Mouse (Mus musculus): Measurements from ENCODE around the gene Arf3. TPM values are rescaled to one million over a fixed set of nuclear protein-coding genes. Genes with fewer than 3 reads are reported as not detected.
A peak's percentile ranks its signal among the peaks of the same experiment; 100 is the strongest.
"Not testable (repeated sequence)": the region's sequence is repeated elsewhere in the genome, so short reads cannot be mapped to it uniquely, and the experiment has no call there.

The Arf3 gene
- polyA plus RNA-seq (2012; ENCODE audit: insufficient read depth, insufficient read length, low replicate concordance, missing spikeins) = 167 TPM in 1 of 2 replicates, not detected in the other

GRCm38 (mm10) chr15:98762670-98763529 lies at the start of gene Arf3:
Gene Arf3, minus strand, starts transcription at chr15:98763214.
- under 1% methylated on average over 66 of the region's 76 CpGs for WGBS
- peak within 1 kb of the TSS; percentile 95 for H3K4me3 ChIP-seq (ENCODE audit: insufficient read depth, low read depth, low read length)
- peaks cover 17% of the 10 kb centered on the region for H3K4me1 ChIP-seq (ENCODE audit: control insufficient read depth, insufficient read depth, low read length)
- no peak for TF ChIP-seq CTCF (IDR thresholded peaks at IDR 0.05; ENCODE audit: insufficient read depth, low read depth, low read length)
- peak; percentile 94 for TF ChIP-seq POLR2A (IDR thresholded peaks at IDR 0.05; ENCODE audit: insufficient read depth, low read depth, low read length)
- peak within 1 kb of the TSS; percentile 95 for H3K27ac ChIP-seq (ENCODE audit: insufficient read depth, low read depth, low read length)

- peaks cover 42% of the 10 kb centered on the region for H3K4me1 ChIP-seq (ENCODE audit: control insufficient read depth, insufficient read depth, low read length)
- H3K27ac ChIP-seq (ENCODE audit: insufficient read depth, low read depth, low read length) = peak overlapping the region; percentile 100
- WGBS = 73% methylated on average over 6 of the region's 6 CpGs
- not testable (repeated sequence) for H3K4me3 ChIP-seq (ENCODE audit: insufficient read depth, low read depth, low read length)
These were observed 47.2 kb upstream of the Arf3 start for GRCm38 (mm10) chr15:98810212-98810611.

- Histone ChIP-seq H3K4me1 (ENCODE audit: control insufficient read depth, insufficient read depth, low read length) (peaks cover 47% of the 10 kb centered on the region), H3K4me3 (ENCODE audit: insufficient read depth, low read depth, low read length) (peak within 1 kb of the TSS; percentile 79), H3K27ac (ENCODE audit: insufficient read depth, low read depth, low read length) (peak within 1 kb of the TSS; percentile 100)
- TF ChIP-seq CTCF (IDR thresholded peaks at IDR 0.05; ENCODE audit: insufficient read depth, low read depth, low read length) (no peak), POLR2A (IDR thresholded peaks at IDR 0.05; ENCODE audit: insufficient read depth, low read depth, low read length) (no peak)
- 38% methylated on average over 3 of the region's 3 CpGs for WGBS
These were observed 46.4 kb upstream of the Arf3 start, which contains the start of gene Ddn for GRCm38 (mm10) chr15:98809390-98809789. Gene Ddn, minus strand, starts transcription at chr15:98809490.

GRCm38 (mm10) chr15:98808651-98809134 lies 45.7 kb upstream of the Arf3 start:
- TF ChIP-seq POLR2A (IDR thresholded peaks at IDR 0.05; ENCODE audit: insufficient read depth, low read depth, low read length) = no peak
- TF ChIP-seq CTCF (IDR thresholded peaks at IDR 0.05; ENCODE audit: insufficient read depth, low read depth, low read length) = no peak
- H3K27ac ChIP-seq (ENCODE audit: insufficient read depth, low read depth, low read length) = peak overlapping the region; percentile 100
- H3K4me3 ChIP-seq (ENCODE audit: insufficient read depth, low read depth, low read length) = peak overlapping the region; percentile 79
- 2% methylated on average over 6 of the region's 6 CpGs for WGBS
- peaks cover 49% of the 10 kb centered on the region for H3K4me1 ChIP-seq (ENCODE audit: control insufficient read depth, insufficient read depth, low read length)

- peak overlapping the region; percentile 100 for H3K27ac ChIP-seq (ENCODE audit: insufficient read depth, low read depth, low read length)
- peaks cover 48% of the 10 kb centered on the region for H3K4me1 ChIP-seq (ENCODE audit: control insufficient read depth, insufficient read depth, low read length)
- peak; percentile 13; the same call in 1 of the 2 replicates for TF ChIP-seq POLR2A (IDR thresholded peaks at IDR 0.05; ENCODE audit: insufficient read depth, low read depth, low read length)
- TF ChIP-seq CTCF (IDR thresholded peaks at IDR 0.05; ENCODE audit: insufficient read depth, low read depth, low read length) = no peak
- peak overlapping the region; percentile 79 for H3K4me3 ChIP-seq (ENCODE audit: insufficient read depth, low read depth, low read length)
- under 1% methylated on average over 34 of the region's 34 CpGs for WGBS
These were observed 45.1 kb upstream of the Arf3 start for GRCm38 (mm10) chr15:98807895-98808650.

GRCm38 (mm10) chr15:98806809-98807770 lies 44.1 kb upstream of the Arf3 start:
- peaks cover 48% of the 10 kb centered on the region for H3K4me1 ChIP-seq (ENCODE audit: control insufficient read depth, insufficient read depth, low read length)
- 4% methylated on average over 58 of the region's 58 CpGs for WGBS
- TF ChIP-seq POLR2A (IDR thresholded peaks at IDR 0.05; ENCODE audit: insufficient read depth, low read depth, low read length) (0 out of 2 replicates have a peak, but pooled peaks have one; percentile 11), CTCF (IDR thresholded peaks at IDR 0.05; ENCODE audit: insufficient read depth, low read depth, low read length) (no peak)
- H3K4me3 ChIP-seq (ENCODE audit: insufficient read depth, low read depth, low read length) = peak overlapping the region; percentile 79
- peak overlapping the region; percentile 76 for H3K27ac ChIP-seq (ENCODE audit: insufficient read depth, low read depth, low read length)

- 21% methylated on average over 30 of the region's 30 CpGs for whole genome bisulfite sequencing
- Histone ChIP-seq H3K4me3 (ENCODE audit: insufficient read depth, low read depth, low read length) (peak overlapping the region; percentile 79), H3K27ac (ENCODE audit: insufficient read depth, low read depth, low read length) (peak overlapping the region; percentile 76), H3K4me1 (ENCODE audit: control insufficient read depth, insufficient read depth, low read length) (peaks cover 51% of the 10 kb centered on the region)
- TF ChIP-seq POLR2A (IDR thresholded peaks at IDR 0.05; ENCODE audit: insufficient read depth, low read depth, low read length) = no peak; the same call in 1 of the 2 replicates
These were observed 43.2 kb upstream of the Arf3 start for GRCm38 (mm10) chr15:98806071-98806808.
